Mouse (Mus musculus): ENCODE results near the gene Nsfl1c.

The Nsfl1c gene

GRCm38 (mm10) chr2:151544673-151545072 is 50.7 kb downstream of the Nsfl1c start:
- no peak for DNase-seq

GRCm38 (mm10) chr2:151546571-151546970 is 52.6 kb downstream of the Nsfl1c start:
- DNase-seq = no peak

DNA sequence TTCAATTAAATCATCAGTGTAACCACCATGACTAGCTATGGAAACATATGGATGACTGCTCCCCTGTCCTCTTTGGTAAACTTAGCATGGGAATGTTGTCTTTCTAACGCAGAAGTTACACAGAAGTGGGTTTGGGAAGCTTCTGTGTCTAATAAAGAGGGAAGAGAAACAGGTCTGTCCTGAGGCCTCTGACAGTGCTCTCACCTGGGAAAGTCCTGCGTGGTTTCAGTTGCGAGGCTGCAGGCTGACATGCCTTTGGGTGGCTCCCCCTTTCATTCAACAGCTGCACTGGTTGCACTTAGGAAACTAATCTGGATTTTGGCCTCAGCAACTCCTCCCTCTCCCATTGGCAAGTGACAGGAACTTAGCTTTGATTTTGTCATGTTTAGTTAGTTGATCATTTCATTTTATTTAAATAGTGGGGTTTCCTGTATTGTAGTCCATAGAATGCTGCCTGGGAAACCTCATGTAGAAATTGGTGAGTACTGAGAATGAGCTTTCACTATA is 55.7 kb downstream of the Nsfl1c start:
- no peak for DNase-seq

Measured in kidney, postnatal 36 days (tissue).